In genomic region chr3:95356701-95357449, GRCm38 (mm10) we compare ENCODE assay signal across 8 mouse cellular contexts. TPM values are rescaled to one million over a fixed set of nuclear protein-coding genes. Genes with fewer than 3 reads are reported as not detected.
DNase-seq lines count a peak whose midpoint lies in the region; ATAC-seq lines count a peak whose summit lies in the region.
"Not testable (repeated sequence)": the region's sequence is repeated elsewhere in the genome, so short reads cannot be mapped to it uniquely, and the experiment has no call there.

Gene Setdb1 (minus strand): TSS chr3:95357202.

- H3K4me2 ChIP-seq in hindbrain, embryonic 15.5 days = peak within 1 kb of the TSS; percentile 50

- DNase-seq in T-cell, adult 2 months (ENCODE audit: low spot score) = peak; percentile 88
- peak; percentile 97 for DNase-seq in cerebellum, postnatal 36 days
- peak; percentile 91 to 95 for DNase-seq in frontal cortex, postnatal 36 days (ENCODE audit: low spot score in 2 of 2)
- peak; percentile 86 for DNase-seq in left cerebral cortex, adult 11 months (ENCODE audit: low spot score)
- peak; percentile 95 to 96 for DNase-seq in lung, postnatal 4 days
- peak; percentile 94 for DNase-seq in retina, postnatal 7 days (ENCODE audit: low read depth, low spot score)
- DNase-seq in urinary bladder, adult 2 months (ENCODE audit: low spot score) = peak; percentile 79

- ATAC-seq in hindbrain, embryonic 15.5 days (ENCODE audit: low FRiP score, low read depth) = peak; percentile 96

- H3K9ac ChIP-seq in hindbrain, embryonic 15.5 days = peak within 1 kb of the TSS; percentile 47

- not testable (repeated sequence) for H3K4me1 ChIP-seq in hindbrain, embryonic 15.5 days (replicated peaks)

- peaks cover 17% of the 10 kb centered on the region for H3K36me3 ChIP-seq in hindbrain, embryonic 15.5 days

- WGBS in hindbrain, embryonic 15.5 days = under 1% methylated on average over 29 of the region's 57 CpGs

- H3K4me3 ChIP-seq in hindbrain, embryonic 15.5 days = peak within 1 kb of the TSS; percentile 45

- not testable (repeated sequence) for H3K9me3 ChIP-seq in hindbrain, embryonic 15.5 days

- H3K27me3 ChIP-seq in hindbrain, embryonic 15.5 days = not testable (repeated sequence)

- H3K27ac ChIP-seq in hindbrain, embryonic 15.5 days (replicated peaks) = peak within 1 kb of the TSS; percentile 62; the same call in 1 of the 2 replicates

RNA-seq across cellular contexts. Expression of gene Setdb1, which starts in this region (rescaled TPM):
- 39.3 and 42.7 TPM in 2 replicates for polyA plus RNA-seq in hindbrain, embryonic 15.5 days (2015; fragmentation: Nextera tagmentation; extraction: Ambion mirVana)
- polyA plus RNA-seq in urinary bladder, adult 2 months (2012; rRNA removed) = 22.9 and 24.7 TPM in 2 replicates

Comparison
In these comparisons a context has a peak if more than half of its experiments do, and no peak if none do; other contexts are left out.
1. Peak in every context shown above with its lines: DNase-seq, ATAC-seq, H3K4me3 ChIP-seq and H3K27ac ChIP-seq.